ENCODE assay signal across 16 mouse cellular contexts in genomic region chr11:117775540-117775939, GRCm38 (mm10). TPM values are rescaled to one million over a fixed set of nuclear protein-coding genes. Genes with fewer than 3 reads are reported as not detected.
"Had no signal": no experiment of that assay in that cellular context is flagged by ENCODE, and none has a peak within 500 bp of the region (broad histone marks: within the 10 kb centered on the region; RNA-seq: fewer than 3 reads in every experiment).

No protein-coding gene starts in this region.

- H3K27me3 ChIP-seq: limb, embryonic 15.5 days; stomach, embryonic 15.5 days had no signal

- H3K4me2 ChIP-seq: limb, embryonic 15.5 days; lung, embryonic 14.5 days; neural tube, embryonic 12.5 days; stomach, embryonic 15.5 days had no signal

- H3K9me3 ChIP-seq: limb, embryonic 15.5 days; neural tube, embryonic 12.5 days; stomach, embryonic 15.5 days had no signal

- H3K4me3 ChIP-seq: limb, embryonic 15.5 days; myocyte; neural tube, embryonic 12.5 days; stomach, embryonic 15.5 days had no signal

- H3K9ac ChIP-seq: limb, embryonic 15.5 days; lung, embryonic 14.5 days; neural tube, embryonic 12.5 days; stomach, embryonic 15.5 days had no signal

- ATAC-seq: intestine, embryonic 16.5 days had no signal

- H3K27ac ChIP-seq: limb, embryonic 15.5 days; macrophage; neural tube, embryonic 12.5 days; stomach, embryonic 15.5 days had no signal

- DNase-seq: kidney, adult 8-10 months; kidney, postnatal 36 days; layer of hippocampus, postnatal 36 days; lung, embryonic 14.5 days; lung, postnatal 10 days; midbrain, embryonic 14.5 days; right cerebral cortex, postnatal 14 days; thymus, adult 2 months; thymus, postnatal 36 days had no signal

RNA-seq across cellular contexts. Expression of gene 6030468B19Rik, which starts 21.9 kb away (rescaled TPM):
- polyA plus RNA-seq: macrophage; midbrain, embryonic 14.5 days; myocyte; testis, adult 2 months had no signal

RNA-seq across cellular contexts. Expression of gene Gm20708, which starts 33.9 kb away (rescaled TPM):
- polyA plus RNA-seq: neural tube, embryonic 12.5 days; testis, adult 2 months; thymus, adult 2 months had no signal
